Mouse (Mus musculus) myocyte (in vitro differentiated cells): ENCODE measurements around the gene Fra10ac1.

Experiments
- MAX ChIP-seq: IDR thresholded peaks from one replicate; pipeline ENCODE4 v1.6.1; 2011; ENCODE audit warnings: low read depth, mild to moderate bottlenecking, control low read depth
- MYOD1 ChIP-seq, 3 experiments: IDR thresholded peaks; one replicate each; pipeline ENCODE4 v1.6.1; 2011; ENCODE audit warnings: control low read depth in 2 of 3, low read depth in 2 of 3, mild to moderate bottlenecking in 2 of 3, moderate library complexity in 1 of 3; ENCODE audit not compliant: insufficient read length in 2 of 3, control insufficient read depth in 1 of 3
- POLR2AphosphoS2 ChIP-seq: IDR thresholded peaks from one replicate; pipeline ENCODE4 v1.6.1; 2011; ENCODE audit warnings: low read depth, control low read depth; ENCODE audit not compliant: insufficient read length

DNA sequence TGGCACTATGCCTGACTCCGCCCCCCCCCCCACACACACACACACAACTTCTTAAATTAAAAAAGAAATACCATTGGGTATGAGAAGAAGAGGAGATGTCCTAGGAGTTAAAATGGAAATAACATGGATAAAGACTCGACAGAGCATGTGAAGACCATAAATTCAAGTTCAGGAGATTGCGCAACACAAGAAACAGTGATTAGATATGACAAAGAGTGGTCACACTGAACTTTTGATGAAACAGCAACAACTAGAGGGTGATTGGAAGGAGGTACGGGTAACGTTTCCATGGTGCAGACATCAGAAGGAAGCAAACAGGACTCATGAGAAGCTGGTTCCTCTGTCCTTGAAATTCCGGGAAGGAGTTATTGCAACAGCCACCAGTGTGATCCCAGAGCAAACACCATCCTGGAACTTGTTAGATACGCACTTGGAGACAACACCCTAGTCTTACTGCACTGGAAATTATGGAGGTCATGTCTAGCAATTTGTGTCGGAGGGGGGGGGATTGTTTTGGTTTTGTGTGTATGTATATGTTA lies 18.4 kb upstream of the Fra10ac1 start:
- no peak for TF ChIP-seq MYOD1 (IDR thresholded peaks at IDR 0.05; ENCODE audit: control insufficient read depth in 1 of 3, insufficient read length in 2 of 3, low read depth in 2 of 3)
- TF ChIP-seq MAX = no peak
- no peak for TF ChIP-seq POLR2AphosphoS2
